Mouse (Mus musculus): ENCODE data around the gene Kdm4b.

The Kdm4b gene

DNA sequence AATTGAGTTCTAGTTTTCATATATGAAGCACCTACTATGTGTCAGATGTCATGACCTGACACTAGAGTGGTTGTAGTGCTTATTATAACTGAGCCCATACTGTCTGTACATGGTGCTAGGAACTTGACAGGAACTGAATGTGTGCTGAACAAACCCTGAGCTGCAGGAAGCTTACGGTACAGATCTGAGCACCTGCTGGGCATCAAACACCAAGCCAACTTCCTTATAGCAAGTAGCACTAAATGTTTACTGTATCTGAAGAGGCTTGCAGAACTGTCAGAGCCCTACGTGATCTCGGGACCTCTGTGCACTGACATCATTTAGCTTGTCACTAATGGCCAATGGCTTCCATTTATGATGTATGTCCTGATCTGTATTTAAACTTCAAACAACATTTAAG, 105.7 kb downstream of the Kdm4b start:
- no peak for DNase-seq (ENCODE audit: low spot score in 2 of 2)

DNA sequence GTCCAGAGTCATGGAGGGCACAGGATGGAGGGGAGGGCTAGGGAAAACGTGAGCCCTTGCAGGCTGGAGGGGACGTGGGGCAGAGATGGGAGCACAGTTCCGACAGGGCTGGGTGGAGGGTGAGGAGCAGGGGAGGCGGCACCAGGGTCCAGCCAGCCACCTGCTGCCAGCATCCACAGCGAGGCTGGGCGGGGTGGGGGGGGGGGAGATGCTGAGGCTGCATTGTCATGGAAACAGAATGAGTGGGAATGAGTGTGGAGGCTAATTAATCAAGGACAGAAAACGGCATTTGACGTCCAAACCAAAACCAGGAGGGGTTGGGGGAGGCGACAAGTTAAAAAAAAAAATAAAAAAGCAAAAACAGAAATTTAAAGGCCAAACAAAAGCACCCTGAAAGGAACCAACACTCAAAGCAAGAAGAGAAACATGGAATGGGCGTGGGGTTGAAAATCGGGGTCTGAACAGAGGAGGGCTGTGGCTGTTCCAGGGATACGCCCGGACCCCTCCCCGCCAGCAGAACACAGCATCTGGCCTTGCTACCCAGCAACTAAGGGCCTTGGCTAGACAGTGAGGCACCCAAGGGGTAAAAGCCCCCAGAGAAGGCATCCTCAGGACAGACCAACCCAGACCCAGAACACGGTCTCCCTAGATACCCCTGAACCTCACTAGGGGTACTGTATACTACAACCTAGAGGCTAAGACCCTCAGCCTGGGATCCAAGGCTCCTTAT, 114.0 kb downstream of the Kdm4b start:
- no peak for DNase-seq (ENCODE audit: low spot score in 2 of 2)

DNA sequence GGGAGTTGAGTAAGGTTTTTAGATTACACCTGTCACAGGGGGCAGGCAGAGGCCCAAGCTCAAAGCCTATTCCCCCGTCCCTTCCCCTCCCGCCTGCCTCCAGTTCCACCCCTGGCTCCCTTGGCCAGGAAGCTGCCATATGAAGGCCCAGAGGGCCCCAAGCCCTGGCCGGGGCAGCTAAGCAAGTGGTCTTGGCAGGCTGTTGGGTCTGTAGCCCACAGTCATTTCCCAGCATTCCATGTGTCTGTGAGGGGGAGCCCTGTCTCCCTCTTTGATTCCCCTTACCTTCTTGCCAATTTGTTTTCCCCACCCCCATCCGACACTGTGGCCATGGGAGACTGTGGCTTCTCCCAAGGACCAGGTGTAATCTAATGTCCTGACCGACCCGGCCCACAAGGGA, 116.5 kb downstream of the Kdm4b start:
- DNase-seq (ENCODE audit: low spot score in 2 of 2) = no peak

DNA sequence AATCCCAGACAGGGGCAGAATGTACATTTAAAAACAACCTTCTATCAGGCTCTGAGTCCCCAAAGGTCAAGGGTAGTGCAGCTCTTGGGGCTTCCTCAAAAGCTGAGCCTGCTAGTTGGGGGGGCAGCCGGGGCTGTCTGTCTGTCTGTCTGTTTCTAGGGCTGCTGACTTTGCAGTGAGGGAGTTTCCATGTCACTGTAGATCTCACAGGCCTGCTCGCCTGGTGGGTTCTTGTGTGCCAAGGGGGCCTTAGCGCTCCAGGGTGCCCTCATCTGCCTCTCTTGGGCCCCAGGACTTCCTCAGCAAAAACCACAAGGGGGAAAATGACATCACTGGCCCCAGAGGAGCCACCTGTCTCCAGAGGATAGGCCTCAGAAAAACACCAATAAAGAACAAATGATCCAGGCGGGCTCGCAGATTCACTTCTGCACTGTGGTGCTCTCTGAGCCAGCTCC, 117.5 kb downstream of the Kdm4b start:
- DNase-seq (ENCODE audit: low spot score in 2 of 2) = no peak

DNA sequence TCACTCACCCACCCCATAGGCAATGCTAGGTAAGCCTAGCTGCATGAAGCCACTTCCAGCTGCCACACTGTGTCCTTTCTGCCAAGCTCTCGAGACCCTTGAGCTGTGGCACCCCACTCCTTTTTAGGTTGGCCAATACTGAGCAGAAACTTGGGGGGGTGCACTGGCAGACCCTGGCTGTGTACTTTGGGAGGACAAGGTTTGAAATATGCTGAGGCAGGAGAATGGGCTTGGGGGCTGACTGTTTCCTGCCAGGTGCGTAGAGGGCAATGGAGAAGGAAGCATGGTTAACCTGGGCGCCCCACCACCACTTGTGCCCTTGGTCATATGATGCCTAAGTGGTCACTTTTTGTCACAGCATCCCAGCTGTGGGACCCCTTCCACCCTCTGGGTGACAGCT, 118.9 kb downstream of the Kdm4b start:
- no peak for DNase-seq (ENCODE audit: low spot score in 2 of 2)

DNA sequence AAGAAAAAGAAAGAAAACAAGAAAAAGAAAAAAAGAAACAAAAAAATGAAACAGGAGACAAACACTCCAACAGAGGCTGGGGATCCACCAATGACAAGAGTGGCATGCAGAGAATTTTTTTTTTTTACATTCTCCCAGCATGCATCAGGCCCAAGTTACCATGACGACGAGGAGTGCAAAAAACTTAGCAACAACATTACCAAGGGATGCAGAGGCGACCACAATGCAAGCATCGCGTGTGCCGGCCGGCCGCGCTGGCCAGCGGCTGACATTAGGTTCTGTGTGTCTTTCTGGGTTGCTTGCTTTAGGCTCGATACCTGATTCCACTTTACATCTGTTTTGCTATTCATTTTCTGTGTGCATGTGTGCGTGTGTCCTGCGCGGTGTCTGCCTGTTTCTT, 119.5 kb downstream of the Kdm4b start:
- no peak for DNase-seq (ENCODE audit: low spot score in 2 of 2)

DNA sequence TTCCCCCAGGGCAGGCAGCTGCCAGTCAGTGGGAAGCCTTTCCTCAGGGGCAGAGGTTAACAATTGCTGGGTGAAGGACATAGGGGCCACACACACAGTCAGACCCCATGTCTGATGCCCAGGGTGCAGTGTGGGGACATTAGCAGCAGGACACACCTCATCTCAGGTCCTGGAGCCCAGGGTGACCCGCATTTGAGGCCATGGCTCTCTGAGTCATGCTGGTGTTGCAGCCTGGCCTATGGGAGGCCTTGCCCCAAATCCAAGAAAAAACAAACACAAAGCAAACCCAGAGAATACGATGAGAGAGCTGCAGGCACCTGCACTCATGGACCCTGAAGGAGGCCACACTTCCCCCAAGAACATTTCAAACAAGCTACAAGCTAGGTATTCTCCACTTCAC, 121.9 kb downstream of the Kdm4b start:
- DNase-seq (ENCODE audit: low spot score in 2 of 2) = no peak

All from urinary bladder, postnatal 36 days (tissue).